Mouse (Mus musculus): Measurements from ENCODE around the gene Smarca2. TPM values are rescaled to one million over a fixed set of nuclear protein-coding genes. Genes with fewer than 3 reads are reported as not detected.
"Not testable (repeated sequence)": the region's sequence is repeated elsewhere in the genome, so short reads cannot be mapped to it uniquely, and the experiment has no call there.

Smarca2 gene
- polyA plus RNA-seq, 1 experiment from 2014 or later: 158 TPM

DNA sequence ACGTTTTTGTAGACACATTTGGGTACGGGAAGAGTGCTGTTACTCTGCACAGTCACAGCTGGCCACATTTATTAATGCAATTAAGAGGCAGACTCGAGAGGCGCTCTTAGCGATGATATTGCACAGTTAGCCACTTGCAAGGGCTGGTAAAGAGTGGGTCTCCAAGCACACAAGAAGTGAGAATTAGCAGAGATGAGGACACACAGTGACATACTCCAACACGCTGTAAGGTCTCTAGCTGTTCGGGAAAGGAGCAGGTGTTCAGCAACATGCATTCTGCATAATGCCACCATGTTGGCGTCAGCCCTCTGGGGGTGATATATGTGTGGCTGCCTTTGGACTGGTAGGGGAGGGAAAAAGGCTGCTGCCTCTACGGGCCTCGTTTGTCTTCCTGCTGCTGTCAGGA lies 129.9 kb downstream of the Smarca2 start:
- H3K9ac ChIP-seq: no peak overlapping the region
- peaks cover 16% of the 10 kb centered on the region for H3K4me1 ChIP-seq
- no peaks in the 10 kb centered on the region for H3K9me3 ChIP-seq
- no peaks in the 10 kb centered on the region for H3K36me3 ChIP-seq (replicated peaks)
- H3K4me3 ChIP-seq: no peak overlapping the region
- 66% methylated on average over 10 of the region's 10 CpGs for WGBS
- peak; percentile 41 for ATAC-seq (replicated peaks)
- H3K27me3 ChIP-seq (replicated peaks): no peaks in the 10 kb centered on the region
- no peak overlapping the region for H3K4me2 ChIP-seq
- peak overlapping the region; percentile 53 for H3K27ac ChIP-seq

GRCm38 (mm10) chr19:26745021-26745420 lies 140.2 kb downstream of the Smarca2 start:
- not testable (repeated sequence) for H3K36me3 ChIP-seq (replicated peaks); H3K27me3 ChIP-seq (replicated peaks); H3K9me3 ChIP-seq; H3K4me3 ChIP-seq; H3K27ac ChIP-seq; H3K4me2 ChIP-seq; ATAC-seq (replicated peaks); H3K9ac ChIP-seq
- peaks cover 17% of the 10 kb centered on the region for H3K4me1 ChIP-seq
- WGBS: 94% methylated on average over 4 of the region's 4 CpGs

DNA sequence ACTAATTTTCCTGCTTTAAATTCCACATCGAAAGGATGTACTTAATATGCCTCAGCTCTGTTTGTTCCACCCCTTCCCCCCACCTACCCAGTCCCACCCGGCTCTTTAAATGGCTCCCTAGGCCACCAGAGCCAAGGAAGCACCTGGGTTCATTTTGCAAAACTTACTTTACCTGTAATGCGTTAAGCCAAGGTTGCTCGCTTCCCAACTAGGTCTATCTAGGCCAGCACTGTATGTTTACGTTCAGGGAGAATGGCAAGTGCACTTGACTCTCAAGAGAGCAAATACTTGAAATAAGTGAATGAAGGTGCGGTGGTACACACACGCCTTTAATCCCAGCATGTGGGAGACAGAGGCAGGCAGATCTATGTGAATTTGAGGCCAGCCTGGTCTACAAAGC lies 140.7 kb downstream of the Smarca2 start:
- WGBS: 86% methylated on average over 7 of the region's 7 CpGs

GRCm38 (mm10) chr19:26746290-26746689 lies 141.4 kb downstream of the Smarca2 start:
- ATAC-seq (replicated peaks): no peak
- Histone ChIP-seq H3K36me3 (replicated peaks) (no peaks in the 10 kb centered on the region), H3K4me3 (no peak overlapping the region), H3K4me2 (peak overlapping the region; percentile 67; the same call in 1 of the 2 replicates), H3K9ac (0 out of 2 replicates have a peak overlapping the region, but pooled peaks have one; percentile 70), H3K27me3 (replicated peaks) (no peaks in the 10 kb centered on the region), H3K9me3 (no peaks in the 10 kb centered on the region), H3K27ac (peak overlapping the region; percentile 100), H3K4me1 (peaks cover 24% of the 10 kb centered on the region)
- whole genome bisulfite sequencing: 91% methylated on average over 10 of the region's 10 CpGs

More for the DNA sequence above, 140.7 kb downstream of the Smarca2 start:
- H3K9ac ChIP-seq: no peak overlapping the region
- no peak overlapping the region for H3K4me3 ChIP-seq
- H3K4me1 ChIP-seq: peaks cover 20% of the 10 kb centered on the region
- no peak overlapping the region for H3K4me2 ChIP-seq
- H3K9me3 ChIP-seq: no peaks in the 10 kb centered on the region
- H3K27ac ChIP-seq: peak overlapping the region; percentile 100; the same call in 1 of the 2 replicates
- ATAC-seq (replicated peaks): no peak
- H3K27me3 ChIP-seq (replicated peaks): no peaks in the 10 kb centered on the region
- no peaks in the 10 kb centered on the region for H3K36me3 ChIP-seq (replicated peaks)

DNA sequence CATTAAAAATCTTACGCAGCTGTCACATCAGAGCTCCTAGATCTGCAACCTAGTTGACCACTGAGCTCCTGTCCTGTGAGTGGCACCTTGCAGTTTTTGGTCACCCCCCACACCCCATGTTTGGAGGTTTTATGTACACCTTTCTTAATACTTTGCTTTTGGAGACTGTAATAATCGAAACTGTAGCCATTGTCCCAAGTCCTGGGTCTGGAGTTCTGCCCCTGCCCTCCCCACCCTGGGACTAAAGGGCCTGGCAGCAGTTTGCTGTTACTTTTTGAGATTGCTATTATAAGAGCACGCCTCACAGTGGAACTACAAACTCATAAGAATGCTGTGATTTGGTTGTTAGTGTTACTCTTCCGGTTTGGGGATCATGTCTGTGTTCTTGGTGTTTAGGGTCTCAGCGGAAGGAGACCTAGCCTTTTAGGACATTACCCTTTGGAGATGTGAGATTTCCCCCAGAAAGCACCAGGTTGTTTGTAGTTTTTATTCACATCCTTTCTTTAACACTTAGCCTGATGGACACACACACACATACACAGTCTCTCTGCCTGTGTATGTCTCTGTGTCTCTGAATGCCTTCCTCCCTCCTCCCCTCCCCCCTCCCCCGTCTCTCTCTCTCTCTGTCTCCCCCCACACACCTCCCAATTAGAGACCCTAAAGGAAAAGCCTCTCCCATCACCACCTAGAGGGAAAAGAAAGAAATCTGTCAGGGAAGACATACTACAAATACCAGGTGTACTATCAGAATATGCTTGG lies 142.0 kb downstream of the Smarca2 start:
- Histone ChIP-seq H3K36me3 (replicated peaks) (no peaks in the 10 kb centered on the region), H3K4me2 (peak overlapping the region; percentile 67), H3K4me1 (peaks cover 28% of the 10 kb centered on the region), H3K4me3 (peak overlapping the region; percentile 45), H3K9me3 (no peaks in the 10 kb centered on the region), H3K27me3 (replicated peaks) (no peaks in the 10 kb centered on the region), H3K27ac (peak overlapping the region; percentile 100), H3K9ac (peak overlapping the region; percentile 70)
- ATAC-seq (replicated peaks): peak; percentile 56
- WGBS: 39% methylated on average over 6 of the region's 6 CpGs

DNA sequence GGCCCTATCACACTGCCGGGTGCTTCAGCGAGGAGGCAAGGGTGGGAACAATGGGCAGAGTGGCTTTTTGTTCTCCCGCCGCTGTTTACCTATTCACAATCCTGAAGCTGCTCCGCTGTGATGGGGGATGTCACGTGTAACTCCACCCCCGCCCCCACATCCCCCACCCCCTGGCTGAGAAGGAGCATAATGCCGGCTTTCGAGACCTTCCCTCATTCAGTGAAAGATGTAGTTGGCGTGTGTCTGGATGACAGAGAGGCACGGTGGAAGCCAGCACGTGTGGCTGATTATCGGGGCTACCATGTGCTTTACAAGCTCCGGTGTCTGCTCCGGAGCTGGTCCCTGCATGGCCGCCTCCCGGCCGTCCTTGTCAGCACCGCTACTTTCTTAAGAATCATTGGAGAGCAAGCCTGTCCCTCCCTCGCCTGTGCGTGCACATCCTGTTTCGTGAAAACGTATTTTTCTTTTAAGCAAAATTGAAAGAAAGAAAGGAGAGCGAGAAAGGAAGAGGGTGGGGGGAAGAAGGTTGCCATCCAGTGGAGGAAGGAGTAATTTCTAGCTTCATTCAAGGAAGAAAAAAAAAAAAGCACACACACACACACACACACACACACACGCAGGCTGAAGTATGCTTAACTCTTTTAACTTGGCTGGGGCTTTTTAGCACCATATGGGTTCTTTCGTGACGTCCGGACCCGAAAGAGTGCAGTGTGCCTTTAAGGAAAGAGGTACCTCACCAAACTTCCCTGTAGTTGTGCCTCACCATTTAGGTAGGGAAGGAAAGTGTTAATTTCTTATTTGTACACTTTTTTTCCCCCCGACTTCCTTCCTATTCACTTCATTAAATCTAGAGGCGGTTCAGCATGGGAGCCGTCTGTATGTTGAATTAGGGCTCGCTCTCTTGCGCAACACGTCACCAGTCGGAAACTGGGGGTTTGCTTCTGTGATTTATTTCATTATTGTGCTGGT lies 143.0 kb downstream of the Smarca2 start:
- peak; percentile 91 for ATAC-seq (replicated peaks)

DNA sequence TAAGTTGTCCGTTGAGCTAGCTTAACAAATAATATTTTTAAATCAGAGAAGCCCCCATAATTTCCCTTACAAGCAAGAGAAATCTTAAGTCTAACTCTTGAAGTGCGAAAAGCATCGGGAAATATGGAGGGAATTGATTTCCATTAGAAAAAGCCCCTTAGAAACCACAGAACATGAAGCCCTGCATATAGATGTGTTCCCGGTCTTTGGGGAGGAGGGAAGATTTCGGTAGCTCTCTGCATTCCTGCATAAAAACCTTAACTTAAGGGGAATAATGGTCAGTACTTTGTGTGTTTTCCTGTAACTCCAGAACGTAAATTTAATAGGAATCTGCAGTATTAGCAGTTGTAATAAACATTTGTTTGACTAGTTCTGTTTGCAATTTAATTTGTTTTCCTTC lies 143.8 kb downstream of the Smarca2 start:
- Histone ChIP-seq H3K9me3 (no peaks in the 10 kb centered on the region), H3K4me2 (peak overlapping the region; percentile 67), H3K27me3 (replicated peaks) (no peaks in the 10 kb centered on the region), H3K4me1 (peaks cover 41% of the 10 kb centered on the region), H3K4me3 (peak overlapping the region; percentile 45), H3K36me3 (replicated peaks) (no peaks in the 10 kb centered on the region), H3K27ac (peak overlapping the region; percentile 100), H3K9ac (peak overlapping the region; percentile 70)
- 0% methylated on average over 6 of the region's 6 CpGs for WGBS
- ATAC-seq (replicated peaks): no peak

More for the DNA sequence above, 143.0 kb downstream of the Smarca2 start:
- under 1% methylated on average over 36 of the region's 36 CpGs for whole genome bisulfite sequencing
- H3K36me3 ChIP-seq (replicated peaks): no peaks in the 10 kb centered on the region
- H3K27me3 ChIP-seq (replicated peaks): no peaks in the 10 kb centered on the region
- no peaks in the 10 kb centered on the region for H3K9me3 ChIP-seq
- H3K4me3 ChIP-seq: peak overlapping the region; percentile 45
- peaks cover 35% of the 10 kb centered on the region for H3K4me1 ChIP-seq
- peak overlapping the region; percentile 70 for H3K9ac ChIP-seq
- H3K27ac ChIP-seq: peak overlapping the region; percentile 100
- peak overlapping the region; percentile 67 for H3K4me2 ChIP-seq

- Histone ChIP-seq H3K27me3 (replicated peaks) (no peaks in the 10 kb centered on the region), H3K4me1 (peaks cover 50% of the 10 kb centered on the region), H3K9me3 (no peaks in the 10 kb centered on the region), H3K9ac (peak overlapping the region; percentile 70), H3K4me3 (peak overlapping the region; percentile 45), H3K4me2 (peak overlapping the region; percentile 67), H3K27ac (peak overlapping the region; percentile 100), H3K36me3 (replicated peaks) (no peaks in the 10 kb centered on the region)
- no peak; the same call in 1 of the 2 replicates for ATAC-seq (replicated peaks)
- 11% methylated on average over 11 of the region's 11 CpGs for WGBS
Measured at GRCm38 (mm10) chr19:26749427-26750137, 144.7 kb downstream of the Smarca2 start.

GRCm38 (mm10) chr19:26752611-26753163 lies 147.8 kb downstream of the Smarca2 start:
- H3K4me3 ChIP-seq: no peak overlapping the region
- no peak overlapping the region for H3K9ac ChIP-seq
- no peak overlapping the region for H3K4me2 ChIP-seq
- WGBS: 93% methylated on average over 15 of the region's 15 CpGs
- H3K36me3 ChIP-seq (replicated peaks): no peaks in the 10 kb centered on the region
- no peak overlapping the region for H3K27ac ChIP-seq
- H3K9me3 ChIP-seq: no peaks in the 10 kb centered on the region
- no peak for ATAC-seq (replicated peaks)
- no peaks in the 10 kb centered on the region for H3K27me3 ChIP-seq (replicated peaks)
- H3K4me1 ChIP-seq: peaks cover 40% of the 10 kb centered on the region

GRCm38 (mm10) chr19:26753266-26753872 lies 148.5 kb downstream of the Smarca2 start:
- H3K4me1 ChIP-seq: peaks cover 43% of the 10 kb centered on the region
- H3K4me3 ChIP-seq: no peak overlapping the region
- H3K9ac ChIP-seq: no peak overlapping the region
- WGBS: 68% methylated on average over 7 of the region's 7 CpGs
- no peaks in the 10 kb centered on the region for H3K27me3 ChIP-seq (replicated peaks)
- H3K27ac ChIP-seq: no peak overlapping the region
- no peak for ATAC-seq (replicated peaks)
- no peaks in the 10 kb centered on the region for H3K36me3 ChIP-seq (replicated peaks)
- H3K4me2 ChIP-seq: peak overlapping the region; percentile 35
- H3K9me3 ChIP-seq: no peaks in the 10 kb centered on the region

Measured in midbrain, embryonic 15.5 days (tissue).